ENCODE assay signal across 8 mouse cellular contexts in the genomic region with DNA sequence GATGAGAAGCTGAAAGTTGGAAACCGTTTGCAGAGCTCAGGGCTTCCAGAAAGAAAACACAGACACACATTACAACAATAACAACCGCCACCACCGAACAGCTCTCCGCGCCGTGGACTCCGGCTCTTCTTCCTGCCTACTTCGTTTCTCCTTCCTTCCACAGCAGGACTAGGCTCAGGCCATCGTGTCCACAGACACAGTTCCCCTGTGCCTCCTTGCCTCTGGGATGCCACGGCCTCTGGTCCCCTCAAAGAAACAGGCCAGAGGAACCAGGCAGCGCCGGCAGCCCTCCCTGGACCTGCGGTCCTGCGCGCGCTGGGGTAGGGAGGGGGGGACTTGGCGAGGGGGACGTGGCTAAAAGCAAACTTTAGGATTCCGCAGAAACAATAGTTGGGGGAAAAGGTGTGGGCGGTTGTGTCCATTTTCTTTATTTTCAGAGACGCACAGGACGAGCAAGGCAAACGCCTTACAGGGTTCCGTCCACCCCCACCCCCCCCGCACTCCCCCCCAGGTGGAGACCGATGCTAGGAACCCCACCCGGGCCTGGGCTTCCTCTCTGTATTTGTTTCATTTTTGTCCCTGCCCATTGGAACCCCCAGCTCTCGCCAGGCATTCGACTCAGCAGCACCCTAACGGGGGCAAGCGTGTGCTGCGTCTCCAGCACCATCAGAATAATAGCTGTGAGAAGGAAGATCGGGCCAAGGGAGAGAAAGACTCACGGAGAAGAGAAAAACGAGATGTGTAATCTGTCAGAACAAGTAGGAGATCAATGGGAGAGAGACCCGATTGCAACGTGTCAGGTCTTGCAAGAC. TPM values are rescaled to one million over a fixed set of nuclear protein-coding genes. Genes with fewer than 3 reads are reported as not detected.
DNase-seq lines count a peak whose midpoint lies in the region; ATAC-seq and TF ChIP-seq lines count a peak whose summit lies in the region.

No protein-coding gene starts in this region.

- TF ChIP-seq POLR2A in small intestine, adult 2 months (IDR thresholded peaks at IDR 0.05; ENCODE audit: low read depth, low read length) = no peak

- DNase-seq in T-cell, adult 2 months (ENCODE audit: low spot score) = peak; percentile 26
- peak; percentile 36 for DNase-seq in kidney, postnatal 14 days
- peak; percentile 53 for DNase-seq in lung, postnatal 36 days

- peak overlapping the region; percentile 97 for H3ac ChIP-seq in C2C12 (ENCODE audit: control insufficient read depth, insufficient read length, low read depth)

- no peak for TF ChIP-seq CTCF in C2C12 (IDR thresholded peaks at IDR 0.05; ENCODE audit: control insufficient read depth, insufficient read depth, insufficient read length)
- TF ChIP-seq CTCF in small intestine, adult 2 months (IDR thresholded peaks at IDR 0.05; ENCODE audit: extremely low read depth, insufficient read length, insufficient replicate concordance, low read depth, low read length) = no peak

- ATAC-seq in embryonic facial prominence, embryonic 13.5 days (ENCODE audit: insufficient number of reproducible peaks, insufficient read depth, low FRiP score, low TSS enrichment, low read depth) = no peak
- ATAC-seq in heart, embryonic 13.5 days (ENCODE audit: extremely low read depth, insufficient number of reproducible peaks, low FRiP score, low TSS enrichment) = no peak
- ATAC-seq in activated CD4-positive, CD25-positive, alpha-beta regulatory T cell, adult 4 months = no peak

- 0% methylated on average over 37 of the region's 37 CpGs for WGBS in embryonic facial prominence, embryonic 13.5 days
- 0% methylated on average over 33 of the region's 37 CpGs for WGBS in heart, embryonic 13.5 days
- WGBS in small intestine, adult 2 months = under 1% methylated on average over 37 of the region's 37 CpGs

- H3K4me3 ChIP-seq in C2C12 (ENCODE audit: insufficient read depth, poor library complexity, severe bottlenecking) = peak overlapping the region; percentile 57
- peak overlapping the region; percentile 97 for H3K4me3 ChIP-seq in embryonic facial prominence, embryonic 13.5 days
- H3K4me3 ChIP-seq in heart, embryonic 13.5 days = peak overlapping the region; percentile 96
- H3K4me3 ChIP-seq in small intestine, adult 2 months (ENCODE audit: low read depth, low read length) = peak overlapping the region; percentile 99

- peaks cover 33% of the 10 kb centered on the region for H3K4me1 ChIP-seq in embryonic facial prominence, embryonic 13.5 days
- peaks cover 19% of the 10 kb centered on the region for H3K4me1 ChIP-seq in heart, embryonic 13.5 days
- peaks cover 11% of the 10 kb centered on the region for H3K4me1 ChIP-seq in small intestine, adult 2 months (ENCODE audit: control insufficient read depth, insufficient read depth, insufficient read length, low read length)

- peak overlapping the region; percentile 98 for H3K27ac ChIP-seq in embryonic facial prominence, embryonic 13.5 days
- peak overlapping the region; percentile 100 for H3K27ac ChIP-seq in heart, embryonic 13.5 days (replicated peaks)
- H3K27ac ChIP-seq in small intestine, adult 2 months (ENCODE audit: insufficient read depth, low read depth, low read length) = peak overlapping the region; percentile 81

- H3K27me3 ChIP-seq in C2C12 (ENCODE audit: control insufficient read depth, insufficient read depth, insufficient read length) = no peaks in the 10 kb centered on the region
- H3K27me3 ChIP-seq in embryonic facial prominence, embryonic 13.5 days = no peaks in the 10 kb centered on the region
- H3K27me3 ChIP-seq in heart, embryonic 13.5 days (replicated peaks) = no peaks in the 10 kb centered on the region
- H3K27me3 ChIP-seq in small intestine, adult 2 months (ENCODE audit: control insufficient read depth, insufficient read depth, low read length) = no peaks in the 10 kb centered on the region

- no peaks in the 10 kb centered on the region for H3K9me3 ChIP-seq in embryonic facial prominence, embryonic 13.5 days
- H3K9me3 ChIP-seq in heart, embryonic 13.5 days = no peaks in the 10 kb centered on the region

- H3K79me3 ChIP-seq in C2C12 (ENCODE audit: low read depth) = peaks cover 3% of the 10 kb centered on the region

- H3K9ac ChIP-seq in embryonic facial prominence, embryonic 13.5 days = peak overlapping the region; percentile 94
- H3K9ac ChIP-seq in heart, embryonic 13.5 days = peak overlapping the region; percentile 98

- H3K79me2 ChIP-seq in C2C12 (ENCODE audit: control insufficient read depth, insufficient read depth) = no peaks in the 10 kb centered on the region

- no peaks in the 10 kb centered on the region for H3K36me3 ChIP-seq in C2C12 (ENCODE audit: control insufficient read depth, insufficient read depth)
- no peaks in the 10 kb centered on the region for H3K36me3 ChIP-seq in embryonic facial prominence, embryonic 13.5 days
- no peaks in the 10 kb centered on the region for H3K36me3 ChIP-seq in heart, embryonic 13.5 days
- no peaks in the 10 kb centered on the region for H3K36me3 ChIP-seq in small intestine, adult 2 months (ENCODE audit: control insufficient read depth, insufficient read depth, low read length)

- H3K4me2 ChIP-seq in embryonic facial prominence, embryonic 13.5 days = peak overlapping the region; percentile 91
- peak overlapping the region; percentile 95 for H3K4me2 ChIP-seq in heart, embryonic 13.5 days

TF ChIP-seq in C2C12, 6 proteins besides CTCF, POLR2A, EP300 and RAD21:
- no peak for TF ChIP-seq USF1 (IDR thresholded peaks at IDR 0.05; ENCODE audit: low read depth)
- no peak for TF ChIP-seq CEBPB (IDR thresholded peaks at IDR 0.05; ENCODE audit: low read depth)
TF ChIP-seq in C2C12: peak in this region for 0.

RNA-seq across cellular contexts. Expression of gene Mxi1, which starts 1.4 kb away (rescaled TPM):
- polyA plus RNA-seq in C2C12 (2012; fragmentation: generic; extraction: Trizol) = 10.5 TPM
- 26.5 and 40.3 TPM in 2 replicates for polyA plus RNA-seq in embryonic facial prominence, embryonic 13.5 days (2015; fragmentation: Nextera tagmentation; extraction: Ambion mirVana)
- polyA plus RNA-seq in heart, embryonic 13.5 days (2015; fragmentation: Nextera tagmentation; extraction: Ambion mirVana) = 31.8 and 34.5 TPM in 2 replicates
- 30.7 and 66.0 TPM in 2 replicates for polyA plus RNA-seq in small intestine, adult 2 months (2012; rRNA removed)
- 1 to 10 TPM; 4.7 to 4.9 TPM for polyA plus RNA-seq in activated CD4-positive, CD25-positive, alpha-beta regulatory T cell, adult 4 months (2017; shearing (Covaris generic))

RNA-seq across cellular contexts. Expression of gene Gm10197, which starts 59.8 kb away (rescaled TPM):
- not detected for polyA plus RNA-seq in C2C12 (2012; fragmentation: generic; extraction: Trizol)
- polyA plus RNA-seq in embryonic facial prominence, embryonic 13.5 days (2015; fragmentation: Nextera tagmentation; extraction: Ambion mirVana) = not detected in 2 replicates
- not detected in 2 replicates for polyA plus RNA-seq in heart, embryonic 13.5 days (2015; fragmentation: Nextera tagmentation; extraction: Ambion mirVana)
- not detected in 2 replicates for polyA plus RNA-seq in small intestine, adult 2 months (2012; rRNA removed)
- polyA plus RNA-seq in activated CD4-positive, CD25-positive, alpha-beta regulatory T cell, adult 4 months (2017; shearing (Covaris generic)) = not detected
